Mouse (Mus musculus) lung, postnatal 0 days (tissue): ENCODE measurements at regions not wholly inside any gene's neighbourhood (a gene's known extent, or its start where the extent isn't known, plus 50 kb on each side); places are given as distances from the start of the nearest gene placed in this dataset.

ENCODE experiments used
- CTCF ChIP-seq: IDR thresholded peaks from 2 replicates; pipeline ENCODE4 v1.5.1; 2016; ENCODE audit warnings: antibody characterized with exemption, mild to moderate bottlenecking
- EP300 ChIP-seq: IDR thresholded peaks from 2 replicates; pipeline ENCODE4 v1.6.1; 2016; ENCODE audit warnings: antibody characterized with exemption, mild to moderate bottlenecking, control low read depth

GRCm38 (mm10) chr3:140150530-140150951 lies 945.0 kb downstream of the Stpg2 start:
- no peak for TF ChIP-seq CTCF
- no peak for TF ChIP-seq EP300
